Mouse (Mus musculus): ENCODE measurements around the gene Slc5a6. TPM values are rescaled to one million over a fixed set of nuclear protein-coding genes. Genes with fewer than 3 reads are reported as not detected.

Slc5a6 gene
- polyA plus RNA-seq, 1 experiment from 2014 or later, result 12.5 TPM

- H3K4me1 ChIP-seq (replicated peaks), result 0 out of 2 replicates have a peak, but pooled peaks cover 10% of the 10 kb centered on the region
- no peaks in the 10 kb centered on the region for H3K9me3 ChIP-seq
- no peak overlapping the region for H3K9ac ChIP-seq (replicated peaks)
- no peak for ATAC-seq (ENCODE audit: insufficient number of reproducible peaks, insufficient read depth, low FRiP score, low TSS enrichment, low read depth)
- peaks cover 40% of the 10 kb centered on the region for H3K27me3 ChIP-seq
- H3K4me3 ChIP-seq (replicated peaks), result no peak overlapping the region
- 22% methylated on average over 12 of the region's 12 CpGs for WGBS
- no peak overlapping the region for H3K27ac ChIP-seq
- H3K4me2 ChIP-seq, result no peak overlapping the region
- peaks cover 12% of the 10 kb centered on the region for H3K36me3 ChIP-seq
These were observed 34.4 kb upstream of the Slc5a6 start for GRCm38 (mm10) chr5:31082935-31083625.

GRCm38 (mm10) chr5:31082355-31082754, 33.6 kb upstream of the Slc5a6 start:
- Histone ChIP-seq H3K9me3 (no peaks in the 10 kb centered on the region), H3K4me2 (no peak overlapping the region), H3K27me3 (peaks cover 33% of the 10 kb centered on the region), H3K4me3 (replicated peaks) (no peak overlapping the region), H3K27ac (no peak overlapping the region), H3K9ac (replicated peaks) (no peak overlapping the region), H3K4me1 (replicated peaks) (0 out of 2 replicates have a peak, but pooled peaks cover 10% of the 10 kb centered on the region), H3K36me3 (peaks cover 19% of the 10 kb centered on the region)
- no peak for ATAC-seq (ENCODE audit: insufficient number of reproducible peaks, insufficient read depth, low FRiP score, low TSS enrichment, low read depth)
- 27% methylated on average over 5 of the region's 5 CpGs for WGBS

- 73% methylated on average over 3 of the region's 3 CpGs for WGBS
- Histone ChIP-seq H3K4me3 (replicated peaks) (no peak overlapping the region), H3K36me3 (peaks cover 29% of the 10 kb centered on the region), H3K27me3 (peaks cover 25% of the 10 kb centered on the region), H3K27ac (no peak overlapping the region), H3K9ac (replicated peaks) (no peak overlapping the region), H3K9me3 (no peaks in the 10 kb centered on the region), H3K4me2 (no peak overlapping the region), H3K4me1 (replicated peaks) (0 out of 2 replicates have a peak, but pooled peaks cover 10% of the 10 kb centered on the region)
- ATAC-seq (ENCODE audit: insufficient number of reproducible peaks, insufficient read depth, low FRiP score, low TSS enrichment, low read depth), result no peak
These were observed 32.7 kb upstream of the Slc5a6 start for GRCm38 (mm10) chr5:31081386-31081785.

GRCm38 (mm10) chr5:31080795-31081164, 32.1 kb upstream of the Slc5a6 start:
- H3K9me3 ChIP-seq, result no peaks in the 10 kb centered on the region
- no peak overlapping the region for H3K4me2 ChIP-seq
- peaks cover 19% of the 10 kb centered on the region for H3K27me3 ChIP-seq
- no peak overlapping the region for H3K4me3 ChIP-seq (replicated peaks)
- H3K27ac ChIP-seq, result no peak overlapping the region
- ATAC-seq (ENCODE audit: insufficient number of reproducible peaks, insufficient read depth, low FRiP score, low TSS enrichment, low read depth), result no peak
- peaks cover 35% of the 10 kb centered on the region for H3K36me3 ChIP-seq
- H3K9ac ChIP-seq (replicated peaks), result no peak overlapping the region
- 61% methylated on average over 3 of the region's 3 CpGs for WGBS
- H3K4me1 ChIP-seq (replicated peaks), result 0 out of 2 replicates have a peak, but pooled peaks cover 10% of the 10 kb centered on the region

GRCm38 (mm10) chr5:31080059-31080794, 31.5 kb upstream of the Slc5a6 start:
- WGBS, result 83% methylated on average over 13 of the region's 13 CpGs
- Histone ChIP-seq H3K4me3 (replicated peaks) (no peak overlapping the region), H3K9ac (replicated peaks) (no peak overlapping the region; the same call in 1 of the 2 replicates), H3K4me1 (replicated peaks) (0 out of 2 replicates have a peak, but pooled peaks cover 10% of the 10 kb centered on the region), H3K4me2 (no peak overlapping the region), H3K27me3 (peaks cover 17% of the 10 kb centered on the region), H3K27ac (no peak overlapping the region), H3K9me3 (no peaks in the 10 kb centered on the region), H3K36me3 (peaks cover 40% of the 10 kb centered on the region)
- no peak for ATAC-seq (ENCODE audit: insufficient number of reproducible peaks, insufficient read depth, low FRiP score, low TSS enrichment, low read depth)

- no peak overlapping the region for H3K4me2 ChIP-seq
- WGBS, result 90% methylated on average over 13 of the region's 13 CpGs
- ATAC-seq (ENCODE audit: insufficient number of reproducible peaks, insufficient read depth, low FRiP score, low TSS enrichment, low read depth), result no peak
- H3K36me3 ChIP-seq, result peaks cover 79% of the 10 kb centered on the region
- H3K9me3 ChIP-seq, result no peaks in the 10 kb centered on the region
- no peaks in the 10 kb centered on the region for H3K4me1 ChIP-seq (replicated peaks)
- H3K9ac ChIP-seq (replicated peaks), result no peak overlapping the region
- no peak overlapping the region for H3K27ac ChIP-seq
- no peak overlapping the region for H3K4me3 ChIP-seq (replicated peaks)
- no peaks in the 10 kb centered on the region for H3K27me3 ChIP-seq
These were observed 27.6 kb upstream of the Slc5a6 start for GRCm38 (mm10) chr5:31076346-31076745.

GRCm38 (mm10) chr5:31073176-31073575, 24.5 kb upstream of the Slc5a6 start:
- Histone ChIP-seq H3K9me3 (no peaks in the 10 kb centered on the region), H3K4me1 (replicated peaks) (no peaks in the 10 kb centered on the region), H3K4me2 (no peak overlapping the region), H3K27ac (no peak overlapping the region), H3K27me3 (no peaks in the 10 kb centered on the region), H3K36me3 (peaks cover 100% of the 10 kb centered on the region), H3K4me3 (replicated peaks) (no peak overlapping the region), H3K9ac (replicated peaks) (no peak overlapping the region)
- no peak for ATAC-seq (ENCODE audit: insufficient number of reproducible peaks, insufficient read depth, low FRiP score, low TSS enrichment, low read depth)
- 91% methylated on average over 12 of the region's 12 CpGs for WGBS

- no peak overlapping the region for H3K27ac ChIP-seq
- no peaks in the 10 kb centered on the region for H3K9me3 ChIP-seq
- H3K9ac ChIP-seq (replicated peaks), result no peak overlapping the region
- H3K27me3 ChIP-seq, result no peaks in the 10 kb centered on the region
- WGBS, result 90% methylated on average over 11 of the region's 11 CpGs
- H3K4me2 ChIP-seq, result no peak overlapping the region
- no peaks in the 10 kb centered on the region for H3K4me1 ChIP-seq (replicated peaks)
- H3K36me3 ChIP-seq, result peaks cover 100% of the 10 kb centered on the region
- H3K4me3 ChIP-seq (replicated peaks), result no peak overlapping the region
- no peak for ATAC-seq (ENCODE audit: insufficient number of reproducible peaks, insufficient read depth, low FRiP score, low TSS enrichment, low read depth)
These were observed 23.1 kb upstream of the Slc5a6 start for GRCm38 (mm10) chr5:31071821-31072220.

GRCm38 (mm10) chr5:31071059-31071458, 22.3 kb upstream of the Slc5a6 start:
- no peak overlapping the region for H3K4me2 ChIP-seq
- no peak overlapping the region for H3K9ac ChIP-seq (replicated peaks)
- no peak for ATAC-seq (ENCODE audit: insufficient number of reproducible peaks, insufficient read depth, low FRiP score, low TSS enrichment, low read depth)
- H3K27ac ChIP-seq, result no peak overlapping the region
- no peaks in the 10 kb centered on the region for H3K4me1 ChIP-seq (replicated peaks)
- H3K4me3 ChIP-seq (replicated peaks), result no peak overlapping the region
- H3K36me3 ChIP-seq, result peaks cover 100% of the 10 kb centered on the region
- WGBS, result 85% methylated on average over 2 of the region's 2 CpGs
- no peaks in the 10 kb centered on the region for H3K9me3 ChIP-seq
- no peaks in the 10 kb centered on the region for H3K27me3 ChIP-seq

GRCm38 (mm10) chr5:31069810-31070209, 21.1 kb upstream of the Slc5a6 start:
- WGBS, result 91% methylated on average over 3 of the region's 3 CpGs

GRCm38 (mm10) chr5:31055216-31056140, 6.8 kb upstream of the Slc5a6 start:
- H3K36me3 ChIP-seq, result peaks cover 47% of the 10 kb centered on the region
- peak overlapping the region; percentile 80 for H3K27ac ChIP-seq
- no peaks in the 10 kb centered on the region for H3K9me3 ChIP-seq
- no peaks in the 10 kb centered on the region for H3K27me3 ChIP-seq
- peak overlapping the region; percentile 85 for H3K4me2 ChIP-seq
- peak overlapping the region; percentile 80 for H3K9ac ChIP-seq (replicated peaks)
- H3K4me3 ChIP-seq (replicated peaks), result peak overlapping the region; percentile 68
- no peak; the same call in 1 of the 2 replicates for ATAC-seq (ENCODE audit: insufficient number of reproducible peaks, insufficient read depth, low FRiP score, low TSS enrichment, low read depth)
- peaks cover 15% of the 10 kb centered on the region for H3K4me1 ChIP-seq (replicated peaks)
- 14% methylated on average over 19 of the region's 19 CpGs for WGBS

More at GRCm38 (mm10) chr5:31069810-31070209, 21.1 kb upstream of the Slc5a6 start:
- Histone ChIP-seq H3K4me1 (replicated peaks) (no peaks in the 10 kb centered on the region), H3K9ac (replicated peaks) (no peak overlapping the region), H3K27me3 (no peaks in the 10 kb centered on the region), H3K4me3 (replicated peaks) (no peak overlapping the region), H3K4me2 (no peak overlapping the region), H3K27ac (no peak overlapping the region), H3K36me3 (peaks cover 96% of the 10 kb centered on the region), H3K9me3 (no peaks in the 10 kb centered on the region)
- no peak for ATAC-seq (ENCODE audit: insufficient number of reproducible peaks, insufficient read depth, low FRiP score, low TSS enrichment, low read depth)

All from limb, embryonic 12.5 days (tissue).